Mouse (Mus musculus): ENCODE measurements around the gene H2-T22.
A peak's percentile ranks its signal among the peaks of the same experiment; 100 is the strongest.

The H2-T22 gene

DNA sequence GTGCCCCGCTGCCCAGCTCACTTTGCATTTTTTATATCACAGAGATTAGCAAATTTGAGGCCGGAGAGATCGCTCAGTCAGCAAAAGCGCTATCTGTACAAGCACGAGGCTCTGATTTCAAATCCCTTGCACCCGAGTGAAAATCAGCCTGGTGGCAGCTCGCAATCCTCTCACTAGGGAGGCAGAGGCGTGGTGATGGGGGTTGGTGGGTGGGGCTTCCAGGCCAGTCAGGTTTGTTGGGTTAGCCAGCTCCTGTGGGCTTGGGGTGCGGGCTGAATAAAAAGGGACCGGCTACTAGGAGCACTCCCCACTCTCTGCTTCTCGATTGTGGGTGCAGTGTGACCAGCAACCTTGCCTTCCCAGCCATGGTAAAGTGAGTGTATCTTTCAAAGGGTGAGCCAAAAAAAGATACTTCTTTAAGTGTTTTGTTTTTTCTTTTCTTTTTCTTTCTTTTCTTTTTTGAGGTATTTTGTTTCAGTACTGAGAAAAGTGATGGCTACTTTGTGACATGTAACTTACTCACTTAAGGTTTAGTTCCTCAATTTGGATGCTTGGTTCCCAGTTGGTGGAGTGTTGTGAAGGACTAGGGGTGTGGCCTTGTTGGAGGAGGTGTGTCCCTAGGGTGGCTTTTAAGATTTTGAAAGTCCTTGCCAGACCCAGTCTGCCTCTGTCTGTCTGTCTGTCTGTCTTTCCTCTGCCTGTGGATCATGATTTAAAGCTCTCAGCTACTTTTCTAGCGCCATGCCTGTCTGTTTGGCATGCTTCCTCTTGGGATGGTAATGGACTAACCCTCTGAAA is 44.6 kb downstream of the H2-T22 start:
- DNase-seq = no peak

DNA sequence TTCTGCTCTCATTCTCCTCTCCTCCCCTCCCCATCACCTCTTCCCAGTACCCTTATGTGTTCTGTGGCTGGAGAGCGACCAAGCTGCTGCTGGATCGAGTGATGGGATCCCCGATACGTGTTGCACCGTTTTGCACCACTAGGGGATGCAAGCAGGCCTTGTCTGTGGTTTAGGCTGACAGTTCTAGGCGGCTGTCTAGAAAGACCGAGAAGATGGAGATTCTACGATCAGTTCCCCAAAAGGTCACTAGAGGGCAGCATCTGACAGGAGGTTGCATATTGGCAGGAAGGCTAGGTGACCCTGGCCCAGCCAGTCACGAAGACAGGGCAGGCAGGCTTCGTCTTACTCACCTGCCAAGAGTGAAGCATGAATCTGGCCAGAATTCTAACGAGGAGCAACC is 45.6 kb downstream of the H2-T22 start:
- peak; percentile 94 for DNase-seq

DNA sequence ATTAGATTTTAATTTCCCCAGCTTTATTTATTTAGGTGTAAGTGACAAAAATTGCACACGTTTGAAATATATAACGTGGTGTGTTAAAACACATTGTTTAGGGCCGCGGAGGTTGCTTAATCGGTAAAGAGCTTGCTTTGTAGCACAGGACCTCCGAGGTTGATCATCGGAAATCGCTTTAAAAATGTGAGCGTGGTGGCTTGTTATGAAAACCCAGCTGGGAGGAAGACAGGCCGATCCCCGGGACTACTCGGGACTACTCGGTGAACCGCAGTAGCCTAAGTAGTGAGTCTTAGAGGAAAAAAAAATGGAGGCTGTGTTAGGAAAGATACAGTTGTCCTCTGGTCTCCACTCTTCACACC is 47.7 kb downstream of the H2-T22 start:
- no peak for DNase-seq

DNA sequence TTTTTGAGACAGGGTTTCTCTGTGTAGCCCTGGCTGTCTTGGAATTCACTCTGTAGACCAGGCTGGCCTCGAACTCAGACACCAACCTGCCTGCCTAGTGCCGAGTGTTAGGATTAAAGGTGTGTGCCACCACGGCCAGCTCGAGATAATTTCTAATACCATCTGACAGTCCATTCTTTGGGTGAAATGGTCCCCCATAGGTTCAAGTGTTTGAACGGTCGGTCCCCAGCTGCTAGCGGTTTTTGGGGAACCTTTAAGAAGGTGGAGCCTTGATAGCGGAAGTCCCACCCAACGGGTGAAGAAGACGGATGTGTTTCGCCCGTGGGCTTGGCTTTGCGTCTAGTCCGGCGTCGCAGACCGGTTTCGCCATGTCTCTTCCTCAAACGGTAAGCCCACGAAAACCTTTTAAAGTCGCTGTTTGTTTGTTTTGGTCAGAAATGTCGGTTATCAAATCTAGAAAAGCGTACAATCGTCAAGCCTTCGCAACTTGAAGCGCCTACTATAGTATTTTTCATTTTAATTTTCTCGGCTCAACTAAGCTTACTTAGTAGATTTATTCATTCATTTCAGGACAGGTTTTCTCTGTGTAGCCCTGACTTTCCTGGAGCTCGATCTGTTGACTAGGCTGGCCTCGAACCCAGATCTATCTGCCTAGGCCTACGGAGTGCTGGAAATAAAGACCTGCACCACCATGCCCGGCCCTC is 48.2 kb downstream of the H2-T22 start:
- DNase-seq = peak; percentile 71

DNA sequence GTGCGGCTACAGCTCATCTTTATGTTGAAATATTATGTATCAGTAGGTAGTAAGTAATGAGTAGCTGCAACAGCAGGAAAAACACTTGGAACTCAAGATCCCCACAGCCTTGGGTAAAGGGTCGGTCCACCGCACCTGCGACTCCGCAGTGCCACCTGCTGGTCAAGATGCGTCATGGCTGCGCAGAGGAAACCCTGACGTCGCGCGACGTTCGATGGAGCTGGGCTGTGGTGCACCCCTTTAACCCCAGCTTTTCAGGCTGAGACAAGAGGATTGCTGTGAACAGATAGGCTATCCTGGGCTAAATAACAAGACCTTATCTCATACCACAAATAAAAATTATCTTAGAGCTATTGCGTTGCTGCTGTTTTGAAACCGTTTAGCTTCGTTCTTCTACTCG is 48.9 kb downstream of the H2-T22 start:
- DNase-seq = peak; percentile 78

DNA sequence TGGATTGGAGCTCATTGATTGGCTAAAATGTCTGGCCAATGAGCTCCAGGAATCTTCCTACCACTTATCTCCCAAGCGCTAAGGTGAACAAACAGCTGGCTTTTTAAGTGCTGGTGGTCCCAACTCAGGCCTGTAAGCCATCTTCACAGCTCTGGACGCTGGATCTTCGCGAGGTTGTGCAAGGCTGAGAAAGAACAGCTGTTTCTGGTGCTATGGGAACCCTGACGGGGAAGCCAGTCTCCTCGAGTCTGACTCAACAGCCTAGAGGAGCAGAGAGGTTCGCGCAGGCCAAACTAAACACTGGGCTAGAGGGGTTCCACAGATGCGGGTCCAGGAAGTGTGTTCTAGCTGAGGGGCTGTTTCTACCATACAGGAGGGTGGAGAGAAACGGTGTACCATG is 50.8 kb downstream of the H2-T22 start:
- DNase-seq = no peak
